Mouse (Mus musculus) midbrain, embryonic 14.5 days (tissue): ENCODE data around the gene Mab21l1. TPM values are rescaled to one million over a fixed set of nuclear protein-coding genes. Genes with fewer than 3 reads are reported as not detected.

Source experiments
- ATAC-seq: fragments of 200-750 bp; cut with Nextera tagmentation; 2 replicates; pipeline ENCODE4 v1.8.0; 2017; ENCODE audit warnings: moderate number of reproducible peaks, moderate library complexity; ENCODE audit not compliant: low FRiP score, low TSS enrichment
- DNase-seq: peaks from one replicate; pipeline ENCODE4 v3.0.0-alpha.2; 2015
- H3K27ac ChIP-seq: fragments of 300-500 bp; sonication (generic); replicated peaks from 2 replicates; pipeline ENCODE4 v1.5.1; 2014; ENCODE audit warnings: mild to moderate bottlenecking, low read depth, low read length, moderate library complexity
- H3K27me3 ChIP-seq: fragments of 300-500 bp; sonication (generic); 2 replicates; pipeline ENCODE4 v1.6.1; 2014; ENCODE audit warnings: low read length, control low read depth, mixed read lengths; ENCODE audit not compliant: control insufficient read depth, insufficient read depth
- H3K36me3 ChIP-seq: fragments of 300-500 bp; sonication (generic); 2 replicates; pipeline ENCODE4 v1.6.1; 2014; ENCODE audit warnings: low read length, control low read depth; ENCODE audit not compliant: control insufficient read depth, insufficient read depth
- H3K4me1 ChIP-seq: fragments of 300-500 bp; sonication (generic); 2 replicates; pipeline ENCODE4 v1.6.1; 2014; ENCODE audit warnings: mild to moderate bottlenecking, antibody characterized with exemption, low read length, control low read depth; ENCODE audit not compliant: control insufficient read depth, insufficient read depth
- H3K4me2 ChIP-seq: fragments of 300-500 bp; sonication (generic); 2 replicates; pipeline ENCODE4 v1.6.1; 2014; ENCODE audit warnings: mild to moderate bottlenecking, low read length, moderate library complexity
- H3K4me3 ChIP-seq: fragments of 300-500 bp; sonication (generic); replicated peaks from 2 replicates; pipeline ENCODE4 v1.5.1; 2014; ENCODE audit warnings: low read depth, low read length
- H3K9ac ChIP-seq: fragments of 300-500 bp; sonication (generic); replicated peaks from 2 replicates; pipeline ENCODE4 v1.6.1; 2014; ENCODE audit warnings: mild to moderate bottlenecking, low read length, moderate library complexity
- H3K9me3 ChIP-seq: fragments of 300-500 bp; sonication (generic); 2 replicates; pipeline ENCODE4 v1.6.1; 2016; ENCODE audit warnings: low read length, control low read depth, mixed read lengths; ENCODE audit not compliant: control insufficient read depth
- WGBS: fragments of 180-500 bp; shearing (Covaris S2); extraction: QIAGEN DNeasy Blood & Tissue Kit; methylation state at CpG from one replicate; pipeline ENCODE4 v1.1.7; 2014; 5-methylcytosine and 5-hydroxymethylcytosine counted together
- polyA plus RNA-seq: library from polyadenylated mRNA; unstranded; fragments of >200 nt; fragmentation: Nextera tagmentation; extraction: Ambion mirVana; gene quantifications from 2 replicates; pipeline ENCODE4 v1.2.1, GENCODE M21; 2014

Mab21l1 gene
- 218 and 237 TPM in 2 replicates for polyA plus RNA-seq

GRCm38 (mm10) chr3:55782056-55782687 is at the start of gene Mab21l1:
Mab21l1 (plus strand) TSS chr3:55782510.
- Histone ChIP-seq H3K4me3 (peak within 1 kb of the TSS; percentile 70), H3K4me1 (peaks cover 40% of the 10 kb centered on the region), H3K9me3 (no peaks in the 10 kb centered on the region), H3K27me3 (no peaks in the 10 kb centered on the region), H3K4me2 (peak within 1 kb of the TSS; percentile 84), H3K9ac (peak within 1 kb of the TSS; percentile 93), H3K27ac (peak within 1 kb of the TSS; percentile 98), H3K36me3 (no peaks in the 10 kb centered on the region)
- WGBS = 2% methylated on average over 16 of the region's 16 CpGs
- ATAC-seq (peak; percentile 76), DNase-seq (peak; percentile 89)

DNA sequence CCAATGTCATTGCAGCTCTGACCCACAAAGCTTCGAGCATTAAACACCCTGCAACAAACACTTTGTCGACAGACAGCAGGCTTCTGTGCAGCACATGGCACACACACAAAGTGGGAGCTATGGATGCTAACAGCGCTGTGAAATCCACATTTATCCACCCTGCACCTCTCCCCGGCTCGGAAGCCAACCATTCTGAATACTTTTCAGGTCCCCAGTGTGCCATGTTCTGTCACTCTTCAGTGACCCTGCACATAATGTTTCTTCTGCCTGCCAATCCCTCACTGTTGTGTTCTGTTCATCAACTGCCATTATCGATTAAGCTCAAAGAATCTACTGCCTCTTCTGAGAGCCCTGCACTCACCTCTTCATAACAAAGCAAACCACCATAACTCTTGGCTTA is 48.6 kb upstream of the Mab21l1 start:
- WGBS = 18% methylated on average over 6 of the region's 6 CpGs
- no peaks in the 10 kb centered on the region for H3K36me3 ChIP-seq
- no peaks in the 10 kb centered on the region for H3K27me3 ChIP-seq
- no peak for ATAC-seq
- peaks cover 14% of the 10 kb centered on the region for H3K4me1 ChIP-seq
- no peaks in the 10 kb centered on the region for H3K9me3 ChIP-seq
- no peak overlapping the region for H3K9ac ChIP-seq
- no peak for DNase-seq
- no peak overlapping the region for H3K4me2 ChIP-seq
- H3K4me3 ChIP-seq = no peak overlapping the region
- 0 out of 2 replicates have a peak overlapping the region, but pooled peaks have one; percentile 37 for H3K27ac ChIP-seq

- peak overlapping the region; percentile 36 for H3K4me2 ChIP-seq
- no peaks in the 10 kb centered on the region for H3K27me3 ChIP-seq
- H3K9ac ChIP-seq = peak overlapping the region; percentile 25; the same call in 1 of the 2 replicates
- no peak overlapping the region for H3K4me3 ChIP-seq
- H3K36me3 ChIP-seq = no peaks in the 10 kb centered on the region
- 8% methylated on average over 6 of the region's 6 CpGs for WGBS
- H3K9me3 ChIP-seq = no peaks in the 10 kb centered on the region
- H3K27ac ChIP-seq = peak overlapping the region; percentile 92
- peak; percentile 84 for ATAC-seq
- peaks cover 29% of the 10 kb centered on the region for H3K4me1 ChIP-seq
- DNase-seq = peak; percentile 79
Measured at GRCm38 (mm10) chr3:55741428-55741827, 40.9 kb upstream of the Mab21l1 start.

GRCm38 (mm10) chr3:55742218-55742617 is 40.1 kb upstream of the Mab21l1 start:
- Histone ChIP-seq H3K4me2 (peak overlapping the region; percentile 36), H3K4me3 (no peak overlapping the region), H3K4me1 (peaks cover 29% of the 10 kb centered on the region), H3K27me3 (no peaks in the 10 kb centered on the region), H3K27ac (peak overlapping the region; percentile 92), H3K9ac (peak overlapping the region; percentile 25; the same call in 1 of the 2 replicates), H3K9me3 (no peaks in the 10 kb centered on the region), H3K36me3 (no peaks in the 10 kb centered on the region)
- peak; percentile 38; the same call in 1 of the 2 replicates for ATAC-seq
- WGBS = 47% methylated on average over 5 of the region's 5 CpGs
- no peak for DNase-seq

GRCm38 (mm10) chr3:55742654-55743053 is 39.7 kb upstream of the Mab21l1 start:
- DNase-seq (no peak), ATAC-seq (peak; percentile 68; the same call in 1 of the 2 replicates)
- H3K9ac ChIP-seq = no peak overlapping the region
- WGBS = 19% methylated on average over 4 of the region's 4 CpGs
- no peaks in the 10 kb centered on the region for H3K36me3 ChIP-seq
- H3K4me3 ChIP-seq = no peak overlapping the region
- H3K4me1 ChIP-seq = peaks cover 29% of the 10 kb centered on the region
- H3K4me2 ChIP-seq = peak overlapping the region; percentile 36
- no peaks in the 10 kb centered on the region for H3K9me3 ChIP-seq
- peak overlapping the region; percentile 92 for H3K27ac ChIP-seq
- H3K27me3 ChIP-seq = no peaks in the 10 kb centered on the region

DNA sequence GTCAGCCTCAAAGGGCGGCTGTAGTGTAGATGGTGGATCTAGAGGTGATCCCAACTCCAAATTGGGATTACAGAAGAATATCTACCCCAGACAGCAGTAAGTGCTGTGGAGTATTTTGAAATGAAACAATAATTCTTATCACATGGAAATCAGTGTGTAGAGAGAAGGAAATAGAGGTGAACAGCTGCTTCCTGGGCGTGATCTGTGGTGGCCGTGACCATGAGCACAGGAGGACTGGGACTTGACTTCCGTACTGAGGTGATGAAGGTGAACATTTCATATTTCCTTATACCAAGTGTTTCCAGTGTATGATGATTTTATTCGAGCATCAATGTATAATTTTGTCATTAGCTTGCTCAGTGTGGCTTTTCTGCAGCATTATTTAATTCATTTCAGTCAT is 38.4 kb upstream of the Mab21l1 start:
- Histone ChIP-seq H3K27ac (peak overlapping the region; percentile 92), H3K4me3 (no peak overlapping the region), H3K36me3 (no peaks in the 10 kb centered on the region), H3K4me2 (no peak overlapping the region), H3K27me3 (no peaks in the 10 kb centered on the region), H3K9me3 (no peaks in the 10 kb centered on the region), H3K9ac (no peak overlapping the region), H3K4me1 (peaks cover 29% of the 10 kb centered on the region)
- ATAC-seq = no peak
- no peak for DNase-seq
- WGBS = 87% methylated on average over 5 of the region's 5 CpGs

GRCm38 (mm10) chr3:55750445-55751065 is 31.8 kb upstream of the Mab21l1 start:
- no peaks in the 10 kb centered on the region for H3K9me3 ChIP-seq
- H3K27ac ChIP-seq = peak overlapping the region; percentile 83
- H3K27me3 ChIP-seq = no peaks in the 10 kb centered on the region
- H3K4me1 ChIP-seq = peaks cover 46% of the 10 kb centered on the region
- WGBS = 31% methylated on average over 11 of the region's 11 CpGs
- ATAC-seq = peak; percentile 44; the same call in 1 of the 2 replicates
- peak; percentile 77 for DNase-seq
- no peak overlapping the region; the same call in 1 of the 2 replicates for H3K9ac ChIP-seq
- no peaks in the 10 kb centered on the region for H3K36me3 ChIP-seq
- H3K4me2 ChIP-seq = no peak overlapping the region; the same call in 1 of the 2 replicates
- H3K4me3 ChIP-seq = no peak overlapping the region

DNA sequence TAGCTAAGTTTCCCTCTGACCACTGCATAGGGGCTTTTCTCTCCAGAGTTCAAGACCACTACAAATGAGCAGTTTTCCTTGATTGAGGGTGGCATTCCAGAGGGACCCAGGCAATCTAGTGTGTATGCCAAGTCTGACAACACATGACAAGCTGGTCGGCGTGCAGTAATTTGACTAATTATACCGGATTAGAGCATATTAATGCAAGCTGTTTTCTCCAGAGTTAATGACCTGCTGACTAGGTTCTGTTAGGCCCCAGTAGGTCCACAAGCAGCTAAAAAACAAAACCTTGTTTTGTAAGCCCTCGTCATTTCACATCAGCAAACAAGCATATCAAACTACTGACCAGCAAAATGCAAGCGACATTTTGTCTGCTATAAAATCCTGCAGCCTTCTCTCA is 30.9 kb upstream of the Mab21l1 start:
- no peak overlapping the region for H3K9ac ChIP-seq

More for the DNA sequence above, 30.9 kb upstream of the Mab21l1 start:
- H3K9me3 ChIP-seq = no peaks in the 10 kb centered on the region
- peaks cover 55% of the 10 kb centered on the region for H3K4me1 ChIP-seq
- H3K27me3 ChIP-seq = no peaks in the 10 kb centered on the region
- peak; percentile 63 for DNase-seq
- H3K4me3 ChIP-seq = no peak overlapping the region
- 0 out of 2 replicates have a peak overlapping the region, but pooled peaks have one; percentile 5 for H3K4me2 ChIP-seq
- WGBS = 19% methylated on average over 5 of the region's 5 CpGs
- peak; percentile 22; the same call in 1 of the 2 replicates for ATAC-seq
- H3K27ac ChIP-seq = peak overlapping the region; percentile 83
- H3K36me3 ChIP-seq = no peaks in the 10 kb centered on the region
